Mouse (Mus musculus) layer of hippocampus, postnatal 10 days (tissue): ENCODE measurements at regions not wholly inside any gene's neighbourhood (a gene's known extent, or its start where the extent isn't known, plus 50 kb on each side); places are given as distances from the start of the nearest gene placed in this dataset.

Source experiments
- DNase-seq, 2 experiments: peaks; one replicate each; pipeline ENCODE4 v3.0.0; 2021; ENCODE audit warnings: low spot score in 2 of 2

DNA sequence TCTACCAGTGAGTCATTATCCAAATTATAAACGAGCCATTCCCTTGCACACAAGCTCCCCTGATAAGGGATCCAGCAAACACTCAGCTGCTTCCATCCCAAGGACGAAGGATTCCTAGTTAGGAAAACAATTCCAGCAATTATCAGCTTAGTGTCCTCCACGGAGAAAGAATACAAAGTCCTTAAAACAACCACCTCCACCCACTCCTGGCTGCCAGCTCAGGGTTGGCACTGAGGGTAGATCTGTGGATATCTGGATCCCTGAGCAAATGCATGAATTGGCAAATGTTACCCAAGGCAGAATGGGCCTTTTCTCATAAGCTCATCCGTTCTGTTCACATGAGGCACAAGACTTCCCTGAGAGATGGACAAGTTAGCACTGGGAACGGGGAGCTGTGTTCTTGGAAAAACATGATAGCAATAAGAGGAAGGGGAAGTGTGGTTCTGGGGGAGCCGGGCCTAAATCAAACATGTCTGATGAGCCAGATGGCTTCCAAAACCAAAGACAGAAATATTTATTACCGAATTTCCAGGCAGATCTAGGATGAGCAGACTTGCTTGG is 368.1 kb upstream of the Runx1 start:
- no peak for DNase-seq

DNA sequence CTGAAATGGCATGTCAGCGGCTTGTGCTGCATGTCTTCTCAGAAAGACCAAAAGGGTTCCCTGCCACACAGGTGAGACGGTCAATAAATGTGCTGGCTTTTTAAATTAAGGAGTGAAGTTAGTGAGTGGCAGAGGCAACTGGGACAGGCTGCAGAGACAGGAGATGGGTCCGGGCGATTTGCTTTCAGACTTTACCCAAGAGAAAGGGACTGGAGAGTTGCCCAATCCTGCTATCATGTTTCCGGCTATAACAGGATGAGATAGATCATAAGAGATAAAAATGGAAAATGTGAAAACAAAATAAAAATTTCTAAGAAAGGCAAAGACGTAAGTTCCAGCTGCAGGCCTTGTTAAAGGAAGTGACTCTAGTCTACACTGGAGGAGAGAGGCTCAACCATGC is 367.3 kb upstream of the Runx1 start:
- no peak for DNase-seq

DNA sequence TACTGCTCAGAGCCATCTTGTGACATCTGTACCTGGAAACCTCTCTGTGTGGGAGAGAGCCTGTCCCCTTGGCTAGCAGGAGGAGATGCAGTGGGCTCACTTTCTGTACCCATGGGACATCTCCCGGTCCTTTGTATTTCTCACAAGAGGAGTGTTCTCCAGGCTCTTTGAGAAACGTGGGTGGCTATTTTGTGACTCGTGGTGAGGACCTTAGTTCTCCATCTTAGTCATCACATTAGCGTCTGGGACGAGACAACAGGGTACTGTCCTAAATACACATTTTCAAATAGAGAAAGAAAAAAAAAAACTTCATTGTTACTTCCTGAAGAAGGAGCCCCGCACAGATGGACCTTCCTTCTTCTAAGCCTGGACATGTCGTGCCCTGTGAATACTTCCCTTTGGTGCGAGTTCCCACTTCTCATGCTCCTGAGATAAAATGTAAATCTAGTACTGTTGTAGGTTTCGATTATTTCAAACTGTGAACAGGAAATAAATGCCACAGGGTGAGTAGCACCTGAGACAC is 366.8 kb upstream of the Runx1 start:
- no peak for DNase-seq

DNA sequence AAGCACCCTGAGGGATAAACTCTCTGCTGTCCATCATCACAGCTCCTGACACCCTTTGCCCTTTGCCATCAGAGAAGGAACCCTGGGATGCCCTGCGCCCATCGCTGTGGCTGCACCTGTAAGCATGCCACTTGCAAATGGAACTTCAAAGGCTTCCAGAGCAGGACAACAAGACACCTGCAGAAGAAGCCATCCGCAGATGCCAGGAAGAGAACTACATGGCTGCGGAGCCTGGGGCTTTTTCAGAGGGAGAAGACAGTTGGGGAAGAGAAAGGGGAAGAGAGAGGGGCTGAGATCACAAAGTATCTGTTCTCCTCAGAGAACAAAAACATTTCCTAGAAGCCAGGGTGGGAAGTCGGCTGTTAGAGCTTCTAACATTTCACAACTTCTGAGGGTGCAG is 365.2 kb upstream of the Runx1 start:
- no peak for DNase-seq

DNA sequence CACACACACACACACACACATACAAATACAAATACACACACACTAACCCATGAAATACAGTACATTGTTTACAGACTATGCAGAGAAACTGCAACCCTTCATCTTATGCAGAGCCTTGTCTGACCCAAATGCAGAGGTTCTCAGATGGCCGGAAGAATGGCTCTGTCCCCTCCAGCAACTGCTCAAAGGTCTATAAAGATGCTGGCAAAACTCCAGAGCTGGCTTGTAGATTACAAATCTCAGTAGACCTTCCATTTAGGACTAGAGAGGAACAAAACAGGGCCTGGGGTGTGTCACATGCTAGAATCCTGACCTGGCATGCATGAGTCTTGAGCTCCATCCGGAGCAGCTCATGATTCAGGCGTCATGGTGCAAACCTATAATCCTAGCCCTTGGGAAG is 364.4 kb upstream of the Runx1 start:
- DNase-seq = no peak

DNA sequence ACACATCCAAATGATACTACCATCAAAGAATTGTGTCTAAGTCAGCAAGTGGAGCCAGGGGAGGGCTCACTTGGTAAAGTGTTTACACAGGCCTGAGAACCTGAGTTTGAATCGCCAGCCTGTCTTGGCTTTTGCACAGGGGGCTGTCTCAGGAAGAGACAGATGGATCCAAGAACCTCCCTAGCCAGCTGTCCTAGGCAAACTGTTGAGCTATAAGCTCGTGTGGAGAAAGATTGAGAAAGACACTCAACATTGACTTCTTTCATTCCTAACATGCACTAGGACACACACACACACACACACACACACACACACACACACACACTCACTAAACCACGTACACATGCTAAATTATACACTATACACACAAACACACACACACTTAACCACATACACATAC is 363.9 kb upstream of the Runx1 start:
- DNase-seq = no peak

DNA sequence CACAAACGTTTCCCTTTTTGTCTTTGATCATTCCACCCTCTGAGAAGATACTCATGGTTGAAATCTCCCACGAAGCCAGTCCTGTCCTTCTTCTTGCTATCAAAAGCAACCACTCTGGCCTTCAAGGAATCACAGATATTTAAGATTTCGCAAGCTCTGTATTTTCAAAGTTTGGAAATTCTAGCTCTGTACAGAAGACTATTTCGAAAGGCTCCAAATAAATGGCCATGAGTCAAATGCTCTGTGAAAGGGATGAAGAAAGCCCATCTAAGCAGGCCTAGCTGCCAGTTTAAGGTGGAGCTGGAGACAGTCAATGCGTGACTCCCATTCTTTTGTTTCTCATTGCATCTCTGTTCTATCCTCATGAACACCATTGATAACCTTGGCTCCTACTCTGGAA is 363.5 kb upstream of the Runx1 start:
- no peak for DNase-seq

DNA sequence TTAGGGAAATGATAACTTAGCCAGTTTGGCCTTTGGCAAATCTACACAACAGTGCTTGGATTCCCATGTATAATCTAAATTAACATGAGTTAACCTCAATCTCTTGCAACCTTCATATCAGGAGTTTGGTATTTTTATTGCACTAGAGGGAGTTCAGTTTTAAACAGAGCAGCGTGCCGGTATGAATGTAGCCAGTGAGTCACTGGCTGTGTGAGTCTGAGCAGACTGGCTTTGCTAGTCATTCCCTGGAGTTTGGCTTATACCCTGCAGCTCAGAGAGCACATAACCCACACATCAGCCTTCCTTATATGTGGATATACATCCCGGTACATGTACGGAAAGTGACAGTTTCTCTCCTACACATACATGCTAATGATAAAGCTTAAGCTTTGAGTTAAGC is 360.6 kb upstream of the Runx1 start:
- no peak for DNase-seq

DNA sequence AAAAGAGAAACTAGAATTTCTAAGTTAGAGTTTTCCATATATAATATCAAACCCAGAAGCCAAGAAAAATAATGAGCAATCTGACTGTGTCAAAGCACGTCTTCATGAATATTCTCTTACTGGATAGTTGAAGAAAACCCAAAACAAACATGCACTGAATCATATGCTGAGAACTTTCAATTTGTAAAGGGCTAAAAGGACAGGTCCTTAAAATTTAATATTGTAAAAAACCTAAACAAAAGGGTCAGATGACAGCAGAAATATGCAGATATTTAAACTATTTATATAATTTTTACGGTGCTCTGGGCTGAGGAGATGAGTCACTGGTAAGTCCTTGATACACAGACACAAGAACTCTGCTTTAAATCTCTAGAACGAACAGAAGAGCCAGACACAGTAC is 356.7 kb upstream of the Runx1 start:
- DNase-seq = no peak

DNA sequence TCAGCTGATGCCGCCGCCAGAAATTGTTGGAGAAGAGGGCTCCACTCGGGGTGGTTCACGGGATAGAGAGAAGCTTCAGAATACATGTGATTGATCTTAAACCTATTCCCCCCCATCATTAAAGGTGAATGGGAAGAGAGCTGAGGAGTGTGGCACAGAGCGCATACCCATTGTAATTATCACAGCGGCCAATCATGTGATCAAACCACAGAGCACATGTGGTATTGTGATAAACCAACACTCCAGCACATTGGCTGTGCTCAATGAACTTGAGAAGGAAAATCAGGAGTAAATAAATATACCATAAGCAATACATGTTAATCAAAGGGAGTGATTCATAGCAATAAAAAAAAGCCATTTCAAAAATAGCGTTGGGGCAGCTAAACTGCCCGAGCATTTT is 355.5 kb upstream of the Runx1 start:
- DNase-seq = no peak

DNA sequence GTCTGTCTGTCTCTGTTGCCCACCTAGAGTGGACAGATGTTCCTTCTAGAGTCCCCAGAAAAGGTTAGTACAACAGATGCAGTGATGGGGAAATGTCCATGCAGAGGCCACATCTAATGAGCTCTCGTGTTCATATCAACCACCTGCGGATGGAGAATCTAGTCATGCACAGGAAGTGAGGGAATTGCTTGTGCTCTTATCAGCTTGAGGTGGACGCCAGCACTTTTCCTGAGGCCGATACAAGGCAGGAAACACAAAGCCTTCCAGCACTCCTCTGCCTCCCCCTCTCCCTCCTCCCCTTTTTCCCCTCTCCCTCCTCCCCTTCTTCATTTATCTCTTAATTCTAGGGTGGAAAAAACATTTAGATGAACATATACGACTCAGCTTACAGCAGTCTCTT is 354.3 kb upstream of the Runx1 start:
- no peak for DNase-seq

DNA sequence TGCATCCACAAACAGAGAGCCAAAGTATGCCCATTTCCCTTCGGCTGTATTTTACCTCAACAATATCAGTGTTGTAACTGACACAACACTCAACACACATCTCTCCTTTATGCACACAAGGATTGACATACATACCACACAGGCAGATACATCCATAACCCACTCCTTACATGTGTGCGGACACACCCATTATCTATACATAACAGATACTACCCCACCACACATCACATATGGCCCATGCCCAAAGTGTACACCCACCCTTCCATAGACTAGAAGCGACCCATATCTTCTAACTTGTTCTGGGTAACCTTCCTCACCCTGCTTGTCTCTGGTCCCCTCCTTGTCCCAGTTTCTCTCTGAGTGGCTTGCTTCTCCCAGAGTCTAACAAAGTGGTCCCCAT is 340.7 kb upstream of the Runx1 start:
- DNase-seq = no peak

DNA sequence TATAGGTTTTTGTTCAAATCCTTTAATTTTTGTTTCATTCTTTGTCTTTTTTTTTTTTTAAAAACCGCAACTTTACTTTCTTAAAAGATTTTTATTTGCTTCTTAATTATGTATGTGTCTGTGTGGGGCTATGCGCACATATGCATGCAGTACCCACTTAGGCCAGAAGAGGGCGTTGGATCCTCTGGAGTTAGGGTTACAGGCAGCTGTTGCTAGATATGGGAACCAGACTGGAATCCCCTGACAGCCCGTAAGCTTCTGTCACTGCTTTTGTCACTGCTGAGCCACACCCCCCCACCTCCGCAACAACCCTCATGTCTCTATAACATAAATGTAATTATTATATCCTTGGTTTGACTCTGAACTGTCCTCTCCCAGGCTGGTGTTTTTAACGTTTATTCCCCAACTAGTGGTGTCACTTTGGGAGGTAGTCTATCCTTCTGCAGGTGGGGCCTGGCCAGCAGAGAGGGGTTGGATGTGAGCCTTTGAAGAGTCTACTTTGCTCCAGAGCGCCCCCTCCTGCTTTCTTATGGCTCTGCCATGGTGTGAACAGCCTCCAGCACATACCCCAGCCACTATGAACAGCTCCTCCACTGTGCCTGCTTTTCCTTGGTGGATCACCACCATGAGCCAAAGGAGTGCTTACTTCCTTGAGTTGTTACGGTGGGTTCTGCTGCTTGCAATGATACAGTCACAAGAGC is 332.7 kb upstream of the Runx1 start:
- no peak for DNase-seq

DNA sequence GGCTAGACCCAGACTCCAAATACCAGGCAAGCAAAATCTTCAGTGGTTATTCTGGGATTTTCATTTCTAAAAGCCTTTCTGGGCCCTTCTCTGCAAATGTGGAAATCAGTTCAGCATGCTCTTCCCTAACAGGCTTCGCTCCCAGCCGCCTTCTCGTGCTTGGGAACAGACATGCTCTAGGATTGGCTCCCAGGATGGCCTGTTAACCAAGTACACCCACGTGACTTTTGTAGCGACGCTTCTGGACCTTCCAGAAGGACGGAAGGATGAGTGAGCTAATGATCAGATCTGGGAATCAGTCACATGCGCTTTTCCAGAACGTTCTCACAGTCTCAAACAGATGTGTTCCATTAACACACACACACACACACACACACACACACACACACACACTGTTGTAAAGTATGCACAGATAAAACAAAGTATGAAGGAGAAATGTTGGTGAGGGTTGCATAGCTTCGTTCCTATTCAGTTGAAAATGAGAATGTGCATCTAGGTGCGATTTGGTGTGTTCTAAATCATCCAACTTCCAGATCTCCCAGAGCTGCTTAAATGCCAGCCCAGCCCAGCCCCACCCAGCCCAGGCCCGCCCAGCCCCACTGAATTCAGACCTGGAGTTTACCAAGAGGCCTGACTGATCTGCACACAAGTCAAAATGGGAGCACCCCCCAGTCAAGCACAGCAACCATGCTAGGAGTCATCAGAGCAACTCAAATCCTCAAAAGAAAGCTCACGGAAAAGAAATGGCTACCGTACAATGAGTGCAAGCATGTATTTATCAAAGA is 327.8 kb upstream of the Runx1 start:
- DNase-seq = no peak

DNA sequence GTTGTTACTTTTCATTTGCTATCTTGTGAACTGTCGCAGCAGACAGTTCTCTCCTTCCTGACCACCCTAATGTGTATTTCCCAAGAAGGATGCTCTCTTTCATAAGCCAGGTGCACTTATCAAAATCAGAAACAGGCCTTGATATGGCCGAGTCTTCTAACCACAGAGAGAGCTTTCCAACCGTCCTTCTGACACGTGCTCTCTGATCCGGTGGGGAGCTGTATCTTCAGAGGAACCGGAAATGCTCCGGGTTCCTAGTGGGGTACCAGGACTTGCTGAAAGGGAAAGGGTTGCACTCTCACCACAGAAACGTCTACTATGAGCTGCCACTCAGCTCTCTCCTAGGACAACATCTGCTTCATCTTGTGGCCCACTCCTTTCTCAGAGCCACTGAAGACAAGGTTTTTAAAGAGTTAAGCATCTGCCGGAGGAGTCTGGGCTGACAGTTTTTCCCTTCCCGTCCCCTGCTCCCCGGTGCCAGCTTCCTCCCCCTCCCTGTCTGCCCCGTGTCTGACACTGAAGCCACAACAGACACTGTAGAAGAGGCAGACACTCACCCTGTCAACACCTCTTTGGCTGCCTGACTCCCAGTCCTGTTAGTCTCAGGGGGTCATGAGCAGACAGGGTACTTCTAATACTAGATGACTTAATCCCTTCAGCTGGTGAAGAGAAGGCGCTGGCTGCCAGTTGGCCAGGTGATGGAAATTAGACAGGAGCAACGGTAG is 327.0 kb upstream of the Runx1 start:
- no peak for DNase-seq

DNA sequence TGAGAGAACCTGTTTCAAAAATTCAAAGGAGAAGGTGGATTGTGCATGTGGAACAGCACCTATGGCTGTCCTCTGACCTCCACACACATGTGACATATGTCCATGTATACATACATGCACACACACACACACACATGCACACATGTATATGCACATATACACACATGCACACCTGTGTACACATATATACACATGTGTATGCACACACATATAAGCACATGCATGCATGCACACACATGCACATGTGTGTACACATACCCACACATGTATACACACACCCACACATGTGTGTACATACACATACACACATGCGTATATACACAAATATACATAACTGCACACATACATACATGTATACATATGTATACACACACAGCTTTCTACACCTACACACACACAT is 326.1 kb upstream of the Runx1 start:
- no peak for DNase-seq

DNA sequence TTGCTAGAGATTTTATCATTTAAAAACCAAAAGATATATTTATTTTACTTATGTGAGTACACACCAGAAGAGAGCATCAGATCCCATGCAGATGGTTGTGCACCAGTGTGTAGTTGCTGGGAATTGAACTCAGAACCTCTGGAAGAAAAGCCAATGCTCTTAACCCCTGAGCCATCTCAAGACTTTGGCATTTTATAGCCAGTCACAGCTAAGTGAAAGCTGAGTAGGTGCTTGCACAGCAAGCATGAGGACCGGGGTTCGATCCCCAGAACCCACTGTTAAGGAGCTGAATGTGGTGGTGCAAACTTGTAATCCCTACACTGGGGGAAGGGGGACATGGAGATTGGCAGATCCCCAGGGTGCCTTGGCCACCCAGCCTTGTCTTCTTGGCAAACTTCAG is 325.7 kb upstream of the Runx1 start:
- DNase-seq = no peak

DNA sequence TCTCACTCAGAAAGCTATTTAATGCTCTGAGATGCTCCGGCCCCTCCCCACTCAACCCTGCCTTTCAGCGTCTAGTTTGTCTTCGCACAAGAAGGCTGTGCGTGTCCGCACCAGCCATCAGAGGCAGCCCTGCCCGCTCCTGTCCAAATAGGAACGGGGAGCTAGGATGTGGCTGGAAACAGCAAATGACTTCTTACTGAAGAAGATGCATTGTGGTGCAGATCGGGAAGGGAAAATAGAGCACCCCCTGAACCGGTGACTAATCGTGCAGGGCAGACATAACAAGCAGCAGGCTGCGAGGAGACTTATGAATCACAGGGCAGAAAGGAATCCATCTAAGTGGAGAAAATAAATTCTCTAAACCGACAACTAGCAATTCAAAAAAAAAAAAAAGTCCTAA is 324.5 kb upstream of the Runx1 start:
- DNase-seq = no peak

DNA sequence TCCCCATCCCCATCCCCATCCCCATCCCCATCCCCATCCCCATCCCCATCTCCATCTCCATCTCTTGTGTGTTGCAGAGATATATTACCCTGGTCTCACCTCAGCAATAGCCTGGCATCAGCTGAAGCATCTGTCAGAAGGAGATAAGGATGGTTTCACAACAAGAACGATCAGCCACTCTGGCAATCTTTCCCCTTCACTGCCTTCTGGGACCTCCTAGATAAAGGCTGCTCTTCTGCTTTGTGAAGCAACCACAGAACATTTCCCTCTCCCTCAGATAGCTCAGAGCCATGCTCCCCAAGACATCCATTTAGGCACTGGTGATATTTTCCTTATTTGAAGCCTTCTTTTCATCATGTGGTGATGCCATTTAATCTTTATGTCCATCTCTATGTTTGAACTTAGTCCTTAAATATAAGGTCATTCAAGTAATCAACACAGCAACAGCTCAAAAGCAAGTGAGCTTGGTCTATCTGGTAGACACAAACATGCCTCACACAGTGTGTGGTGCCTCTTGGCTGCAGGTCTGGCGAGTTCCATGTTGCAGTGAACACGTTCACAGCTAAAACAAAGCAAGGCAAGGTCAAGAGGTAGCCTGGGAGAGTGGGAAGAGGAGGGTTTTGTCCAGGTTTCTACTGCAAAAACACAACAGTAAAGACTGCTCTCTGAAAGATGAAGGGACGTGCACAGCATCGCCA is 321.7 kb upstream of the Runx1 start:
- DNase-seq = no peak

DNA sequence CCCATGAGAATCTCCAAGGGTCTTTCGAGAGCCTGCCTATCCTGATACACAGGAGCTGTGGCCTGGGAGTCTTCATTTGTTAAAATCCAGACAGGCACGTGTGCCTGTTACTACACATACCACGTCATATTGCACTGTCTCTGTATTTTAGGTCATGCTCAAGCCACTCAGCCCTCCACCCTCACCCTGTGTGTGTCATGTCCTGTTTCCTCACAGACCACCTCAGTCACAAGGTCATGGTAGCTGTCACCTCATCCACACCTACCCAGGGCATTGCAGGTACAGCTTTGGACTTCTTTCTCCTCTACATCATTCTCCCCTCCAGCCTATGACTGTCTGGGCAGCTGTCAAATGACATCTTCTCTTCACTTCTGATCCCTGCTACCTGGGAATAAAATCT is 320.9 kb upstream of the Runx1 start:
- DNase-seq = no peak

DNA sequence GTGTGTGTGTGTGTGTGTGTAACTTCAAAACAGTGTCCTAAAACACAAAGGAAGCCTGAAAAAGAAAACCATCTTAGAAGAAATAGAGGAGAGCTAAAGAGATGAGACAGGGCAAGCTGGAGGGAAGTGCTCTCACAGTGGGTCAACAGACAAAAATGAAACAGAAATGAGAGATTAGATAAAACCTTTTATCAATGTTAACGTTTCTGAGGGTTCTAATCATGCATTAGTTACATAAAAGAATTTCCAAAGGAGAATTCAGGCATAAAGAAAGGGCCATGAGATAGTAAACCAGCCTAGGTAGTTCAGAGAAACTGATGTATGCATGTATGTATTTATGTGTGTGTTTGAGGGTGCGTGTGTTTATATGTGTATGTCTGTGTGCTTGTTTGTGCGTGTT is 319.7 kb upstream of the Runx1 start:
- DNase-seq = no peak
